Mouse (Mus musculus) liver, embryonic 14.5 days (tissue): ENCODE measurements around the gene Ogfod2. TPM values are rescaled to one million over a fixed set of nuclear protein-coding genes. Genes with fewer than 3 reads are reported as not detected.

Experiments
- ATAC-seq: fragments of 200-750 bp; cut with Nextera tagmentation; 2 replicates; pipeline ENCODE4 v1.8.0; 2017; ENCODE audit warnings: moderate number of reproducible peaks, mild to moderate bottlenecking, moderate library complexity; ENCODE audit not compliant: insufficient read depth
- DNase-seq, 3 experiments: peaks; one replicate each; pipeline ENCODE4 v3.0.0-alpha.2; 2012 to 2013; ENCODE audit warnings: low read depth in 3 of 3, low spot score in 3 of 3
- H3K27ac ChIP-seq: fragments of 300-500 bp; sonication (generic); 2 replicates; pipeline ENCODE4 v1.5.1; 2014; ENCODE audit warnings: moderate library complexity, mild to moderate bottlenecking, control low read depth, inconsistent platforms
- H3K27me3 ChIP-seq: fragments of 300-500 bp; sonication (generic); 2 replicates; pipeline ENCODE4 v1.6.1; 2014; ENCODE audit warnings: mild to moderate bottlenecking, low read length, moderate library complexity; ENCODE audit not compliant: control insufficient read depth, insufficient read depth
- H3K36me3 ChIP-seq: fragments of 300-500 bp; sonication (generic); replicated peaks from 2 replicates; pipeline ENCODE4 v1.6.1; 2014; ENCODE audit warnings: low read depth; ENCODE audit not compliant: control insufficient read depth, insufficient read depth
- H3K4me1 ChIP-seq, 2 experiments: fragments of 200-500 bp in 1 of 2; fragments of 300-500 bp in 1 of 2; sonication (generic) in 1 of 2; replicated peaks; 2 replicates each; pipeline ENCODE4 v1.6.1; 2012 to 2014; ENCODE audit warnings: antibody characterized with exemption in 1 of 2, inconsistent platforms in 1 of 2, low read length in 1 of 2; ENCODE audit not compliant: control insufficient read depth in 2 of 2, insufficient read depth in 2 of 2
- H3K4me2 ChIP-seq: fragments of 300-500 bp; sonication (generic); 2 replicates; pipeline ENCODE4 v1.6.1; 2014; ENCODE audit warnings: low read depth, mild to moderate bottlenecking, control low read depth, moderate library complexity
- H3K4me3 ChIP-seq, 2 experiments: fragments of 200-500 bp in 1 of 2; fragments of 300-500 bp in 1 of 2; sonication (generic) in 1 of 2; 2 replicates each; pipeline ENCODE4 v1.5.1; 2012 to 2014; ENCODE audit warnings: low read depth in 2 of 2, low read length in 2 of 2, mild to moderate bottlenecking in 2 of 2, control low read depth in 1 of 2, inconsistent platforms in 1 of 2, moderate library complexity in 1 of 2; ENCODE audit not compliant: insufficient read depth in 1 of 2
- H3K9ac ChIP-seq: fragments of 300-500 bp; sonication (generic); replicated peaks from 2 replicates; pipeline ENCODE4 v1.6.1; 2014; ENCODE audit warnings: mild to moderate bottlenecking, control low read depth, moderate library complexity
- H3K9me3 ChIP-seq: fragments of 300-500 bp; sonication (generic); 2 replicates; pipeline ENCODE4 v1.6.1; 2016; ENCODE audit warnings: low read length, mixed read lengths; ENCODE audit not compliant: control insufficient read depth
- CTCF ChIP-seq: IDR thresholded peaks from 2 replicates; pipeline ENCODE4 v1.5.1; 2016; ENCODE audit warnings: antibody characterized with exemption, low read depth, control low read depth
- EP300 ChIP-seq: IDR thresholded peaks from 2 replicates; pipeline ENCODE4 v1.6.1; 2016; ENCODE audit warnings: antibody characterized with exemption, low read depth
- WGBS: fragments of 180-500 bp; shearing (Covaris S2); extraction: QIAGEN DNeasy Blood & Tissue Kit; methylation state at CpG from one replicate; pipeline ENCODE4 v1.1.7; 2014; ENCODE audit not compliant: insufficient replicate concordance; 5-methylcytosine and 5-hydroxymethylcytosine counted together
- polyA plus RNA-seq, 2 experiments: library from polyadenylated mRNA; depleted of rRNA in 1 of 2; stranded (reverse) in 1 of 2; unstranded in 1 of 2; fragments of >200 nt; fragmentation: Nextera tagmentation in 1 of 2; extraction: Ambion mirVana in 1 of 2; gene quantifications; 2 replicates each; pipeline versions ENCODE4 v1.2.1 to v1.2.3; 2012 to 2014

The Ogfod2 gene
- polyA plus RNA-seq, 2 experiments = 10.0 to 10.1 TPM

DNA sequence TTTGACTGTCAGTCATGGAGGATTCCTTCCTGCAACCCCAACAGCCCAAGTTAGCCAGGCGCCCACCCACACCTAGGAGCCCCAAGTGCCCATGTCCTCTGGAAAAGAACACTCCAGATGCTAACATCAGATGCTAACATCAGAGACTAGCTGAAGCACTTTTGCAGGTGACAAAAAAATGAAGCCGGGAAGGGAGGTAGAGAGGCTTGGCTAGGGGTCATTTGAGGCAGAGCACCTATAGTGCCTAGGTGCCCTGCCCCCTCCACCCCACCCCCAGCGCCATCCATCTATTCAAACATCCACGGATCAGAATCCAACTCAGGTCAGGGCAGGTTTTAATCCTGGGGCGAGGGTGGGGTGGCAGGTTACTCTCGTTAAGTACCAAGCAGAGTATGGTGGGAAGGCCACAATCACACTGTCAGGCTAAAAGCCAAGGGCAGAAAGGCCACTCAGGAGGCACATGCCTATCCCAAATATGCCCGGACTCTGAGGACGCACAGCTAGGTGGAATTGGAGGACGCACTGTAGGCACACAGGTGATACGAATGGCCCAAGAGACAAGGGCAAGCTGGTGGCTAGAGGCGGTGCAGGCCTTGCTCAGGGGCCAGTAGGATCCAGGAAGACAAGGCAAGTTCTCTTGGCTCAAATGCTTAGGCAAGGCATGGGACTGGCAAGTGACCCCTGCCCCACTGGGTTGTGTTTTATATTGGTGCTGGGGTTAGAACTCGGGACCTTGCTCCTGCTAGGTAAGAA is 18.1 kb upstream of the Ogfod2 start:
- Histone ChIP-seq H3K4me2 (peak overlapping the region; percentile 86), H3K4me3 (peak overlapping the region; percentile 20 to 31; a peak in 3 of 4 replicates), H3K9ac (peak overlapping the region; percentile 3; the same call in 1 of the 2 replicates), H3K27ac (no peak overlapping the region), H3K4me1 (peaks cover 28 to 30% of the 10 kb centered on the region in 2 experiments), H3K36me3 (no peaks in the 10 kb centered on the region; the same call in 1 of the 2 replicates), H3K9me3 (no peaks in the 10 kb centered on the region), H3K27me3 (no peaks in the 10 kb centered on the region)
- WGBS = 80% methylated on average over 12 of the region's 12 CpGs
- no peak for DNase-seq
- no peak for ATAC-seq
- TF ChIP-seq CTCF (no peak), EP300 (no peak)

DNA sequence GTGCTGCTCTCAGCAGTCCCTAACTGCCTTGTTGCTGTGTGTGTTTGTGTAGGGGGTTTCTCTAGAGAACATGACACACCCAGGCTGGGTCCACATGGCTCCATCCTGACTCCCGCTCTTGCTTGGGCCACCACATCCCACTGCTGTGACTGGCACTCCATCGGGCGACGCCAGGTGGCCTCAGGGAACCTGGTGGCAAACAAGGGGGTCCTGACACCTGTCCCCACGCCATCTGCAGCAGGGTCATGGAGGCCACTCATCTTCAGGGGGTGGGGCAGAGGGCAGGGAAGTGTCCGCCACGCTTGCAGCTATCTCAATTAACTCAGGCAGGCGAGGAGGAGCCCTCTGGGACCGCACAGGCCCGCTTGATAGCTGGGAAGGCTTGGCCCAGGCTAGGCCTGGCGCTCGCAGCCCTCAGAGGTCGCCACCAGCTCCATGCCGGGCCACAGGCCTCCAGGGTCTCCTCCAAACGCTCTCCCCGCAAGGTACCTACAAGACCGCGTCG is 17.0 kb upstream of the Ogfod2 start:
- H3K4me1 ChIP-seq = peaks cover 28 to 30% of the 10 kb centered on the region in 2 experiments
- peak overlapping the region; percentile 81 for H3K27ac ChIP-seq
- no peak for TF ChIP-seq EP300
- DNase-seq (peak in 1 of 3 experiments; percentile 62), ATAC-seq (peak; percentile 78)
- no peaks in the 10 kb centered on the region for H3K36me3 ChIP-seq
- no peaks in the 10 kb centered on the region for H3K27me3 ChIP-seq
- H3K9ac ChIP-seq = peak overlapping the region; percentile 80
- H3K4me3 ChIP-seq = peak overlapping the region; percentile 44 to 73
- peak overlapping the region; percentile 86 for H3K4me2 ChIP-seq
- H3K9me3 ChIP-seq = no peaks in the 10 kb centered on the region
- 8% methylated on average over 19 of the region's 19 CpGs for WGBS

DNA sequence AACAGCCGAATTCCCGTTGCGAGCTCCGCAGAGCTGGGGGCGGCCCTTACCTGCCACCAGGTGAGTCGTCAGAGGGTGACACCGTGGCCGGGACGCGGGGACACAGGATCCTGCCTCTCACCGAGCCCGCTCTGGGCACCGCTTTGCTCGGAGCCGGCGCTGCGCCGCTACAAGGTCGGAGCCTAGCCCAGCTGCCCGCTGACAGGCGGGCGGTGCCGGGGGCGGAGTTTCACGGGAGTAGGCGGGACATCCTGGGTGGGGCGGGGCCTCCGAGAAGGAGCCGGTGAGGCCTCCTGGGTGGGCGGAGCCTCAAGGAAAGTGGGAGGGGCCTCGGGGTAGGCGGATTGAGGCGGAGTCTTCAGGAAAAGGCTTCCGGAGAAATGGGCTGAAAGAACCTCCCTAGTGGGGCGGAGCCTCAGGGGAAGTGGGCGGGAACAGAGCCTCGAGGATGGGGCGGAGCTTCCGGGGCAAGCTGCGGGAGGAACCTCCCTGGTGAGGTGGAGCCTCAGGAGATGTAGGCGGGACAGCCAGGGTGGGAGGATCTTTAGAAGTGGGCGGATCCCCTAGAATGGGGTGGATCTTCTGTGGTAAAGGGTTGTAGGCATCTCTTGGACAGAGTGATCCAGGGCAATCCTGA is 16.4 kb upstream of the Ogfod2 start, which contains the start of gene Abcb9:
TSS of gene Abcb9 (minus strand) at position 203 of the 637 bp plus-strand sequence.
- peak within 1 kb of the TSS; percentile 80 for H3K9ac ChIP-seq
- H3K4me1 ChIP-seq = peaks cover 28 to 30% of the 10 kb centered on the region in 2 experiments
- peak; percentile 79 for ATAC-seq
- H3K36me3 ChIP-seq = no peaks in the 10 kb centered on the region
- WGBS = 1% methylated on average over 42 of the region's 42 CpGs
- no peak for TF ChIP-seq EP300
- no peak for TF ChIP-seq CTCF
- H3K9me3 ChIP-seq = no peaks in the 10 kb centered on the region
- no peaks in the 10 kb centered on the region for H3K27me3 ChIP-seq
- DNase-seq = peak; percentile 89 to 97 (median 92)
- H3K4me2 ChIP-seq = peak within 1 kb of the TSS; percentile 86
- H3K27ac ChIP-seq = peak within 1 kb of the TSS; percentile 81
- H3K4me3 ChIP-seq = peak within 1 kb of the TSS; percentile 44 to 73

GRCm38 (mm10) chr5:124098923-124099322 is 13.2 kb upstream of the Ogfod2 start:
- Histone ChIP-seq H3K4me1 (peaks cover 8 to 12% of the 10 kb centered on the region in 2 experiments), H3K9ac (no peak overlapping the region), H3K9me3 (no peaks in the 10 kb centered on the region), H3K27me3 (no peaks in the 10 kb centered on the region), H3K4me2 (no peak overlapping the region), H3K36me3 (no peaks in the 10 kb centered on the region), H3K27ac (no peak overlapping the region), H3K4me3 (no peak overlapping the region)
- DNase-seq (no peak), ATAC-seq (no peak)
- TF ChIP-seq CTCF = no peak
- no peak for TF ChIP-seq EP300
- 71% methylated on average over 2 of the region's 2 CpGs for WGBS
